Comparison of ENCODE assay signal across 1 mouse cellular context in genomic region chr3:96197129-96197749, GRCm38 (mm10).
TF ChIP-seq lines count a peak whose summit lies in the region.

No protein-coding gene starts in this region.

TF ChIP-seq in CH12.LX, 34 proteins besides CTCF, POLR2A, EP300 and RAD21 (continued from another document):
- TF ChIP-seq MEF2A (IDR thresholded peaks at IDR 0.05; ENCODE audit: borderline replicate concordance, low read depth, low read length), result no peak
- no peak; the same call in 1 of the 2 replicates for TF ChIP-seq NRF1 (IDR thresholded peaks at IDR 0.05; ENCODE audit: low read depth, low read length)
- no peak for TF ChIP-seq RCOR1 (conservative IDR thresholded peaks at IDR 0.05; ENCODE audit: low read depth, low read length)
- peak; percentile 54 for TF ChIP-seq MAX (IDR thresholded peaks at IDR 0.05; ENCODE audit: low read length)
- no peak for TF ChIP-seq BHLHE40 (IDR thresholded peaks at IDR 0.05; ENCODE audit: low read depth, low read length)
- peak; percentile 68 for TF ChIP-seq ELF1 (IDR thresholded peaks at IDR 0.05; ENCODE audit: low read depth, low read length)
- peak; percentile 93 for TF ChIP-seq HCFC1 (IDR thresholded peaks at IDR 0.05; ENCODE audit: low read depth, low read length)
- peak; percentile 8; the same call in 1 of the 2 replicates for TF ChIP-seq GABPA (IDR thresholded peaks at IDR 0.05; ENCODE audit: insufficient replicate concordance, low read depth, low read length)
- TF ChIP-seq POLR2AphosphoS2 (IDR thresholded peaks at IDR 0.05; ENCODE audit: low read depth, low read length), result no peak
- peak; percentile 54; the same call in 1 of the 2 replicates for TF ChIP-seq MXI1 (IDR thresholded peaks at IDR 0.05; ENCODE audit: low read depth, low read length)
- TF ChIP-seq CHD1 (IDR thresholded peaks at IDR 0.05; ENCODE audit: low read depth, low read length), result no peak
- no peak for TF ChIP-seq UBTF (IDR thresholded peaks at IDR 0.05; ENCODE audit: low read depth, low read length)
- TF ChIP-seq PAX5 (IDR thresholded peaks at IDR 0.05; ENCODE audit: low read length), result no peak
- no peak for TF ChIP-seq ZNF384 (IDR thresholded peaks at IDR 0.05; ENCODE audit: low read depth, low read length)
- TF ChIP-seq NELFE (IDR thresholded peaks at IDR 0.05; ENCODE audit: low read depth, low read length), result peak; percentile 63; the same call in 1 of the 2 replicates
- no peak for TF ChIP-seq ZC3H11A (IDR thresholded peaks at IDR 0.05; ENCODE audit: low read depth, low read length)
- no peak for TF ChIP-seq JUND (conservative IDR thresholded peaks at IDR 0.05; ENCODE audit: low read depth, low read length)
- no peak for TF ChIP-seq MAZ (IDR thresholded peaks at IDR 0.05; ENCODE audit: low read depth, low read length)
- TF ChIP-seq CHD2 (IDR thresholded peaks at IDR 0.05; ENCODE audit: low read length), result peak; percentile 71; the same call in 1 of the 2 replicates
- no peak for TF ChIP-seq USF2 (conservative IDR thresholded peaks at IDR 0.05; ENCODE audit: low read depth, low read length)
- no peak for TF ChIP-seq MAFK (IDR thresholded peaks at IDR 0.05; ENCODE audit: insufficient replicate concordance, low read length)
- no peak for TF ChIP-seq ZMIZ1 (IDR thresholded peaks at IDR 0.05; ENCODE audit: low read depth, low read length)
- no peak; the same call in 1 of the 2 replicates for TF ChIP-seq TCF12 (IDR thresholded peaks at IDR 0.05; ENCODE audit: low read depth, low read length)
- TF ChIP-seq IRF4 (IDR thresholded peaks at IDR 0.05; ENCODE audit: low read depth, low read length), result no peak
- no peak for TF ChIP-seq SIN3A (IDR thresholded peaks at IDR 0.05; ENCODE audit: low read length)
- TF ChIP-seq TBP (conservative IDR thresholded peaks at IDR 0.05; ENCODE audit: low read depth, low read length), result peak; percentile 72; the same call in 1 of the 2 replicates
- TF ChIP-seq E2F4 (IDR thresholded peaks at IDR 0.05; ENCODE audit: insufficient replicate concordance, low read depth, low read length), result no peak
- no peak for TF ChIP-seq ETS1 (conservative IDR thresholded peaks at IDR 0.05; ENCODE audit: low read depth, low read length)
- TF ChIP-seq ZKSCAN1 (IDR thresholded peaks at IDR 0.05; ENCODE audit: borderline replicate concordance, low read depth, low read length), result no peak
- TF ChIP-seq MYC (IDR thresholded peaks at IDR 0.05; ENCODE audit: low read depth, low read length), result no peak
- peak; percentile 66; the same call in 1 of the 2 replicates for TF ChIP-seq KAT2A (IDR thresholded peaks at IDR 0.05; ENCODE audit: insufficient replicate concordance, low read length)
- TF ChIP-seq USF1 (IDR thresholded peaks at IDR 0.05; ENCODE audit: low read depth, low read length), result no peak
- no peak for TF ChIP-seq SMC3 (IDR thresholded peaks at IDR 0.05; ENCODE audit: low read depth, low read length)
